Mouse (Mus musculus) forelimb bud, embryonic 11.5 days (tissue): ENCODE measurements at regions not wholly inside any gene's neighbourhood (a gene's known extent, or its start where the extent isn't known, plus 50 kb on each side); places are given as distances from the start of the nearest gene placed in this dataset.

Experiments
- DNase-seq: peaks from one replicate; pipeline ENCODE4 v3.0.0-alpha.2; 2012; ENCODE audit warnings: low read depth, low spot score

GRCm38 (mm10) chr19:49115484-49115883 lies 909.7 kb downstream of the Sorcs3 start:
- no peak for DNase-seq

DNA sequence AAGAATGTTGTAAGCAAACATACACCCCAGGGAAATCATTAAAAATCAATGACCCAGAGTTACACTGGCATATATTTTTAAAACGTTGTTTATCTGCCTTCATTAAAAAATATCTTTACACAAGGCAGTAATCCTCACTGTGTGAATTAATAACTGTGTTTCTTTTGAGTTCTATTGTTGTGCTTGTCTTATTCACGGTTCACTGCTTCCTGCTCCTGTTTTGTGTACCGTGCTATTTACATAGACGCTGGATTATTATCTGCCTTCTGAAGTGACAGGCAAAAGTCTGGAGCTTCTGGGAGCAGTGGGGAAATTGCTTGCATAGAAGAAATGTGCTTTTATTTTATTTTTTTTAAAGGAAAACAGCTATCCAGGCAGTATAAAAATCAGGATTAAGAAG lies 925.8 kb downstream of the Sorcs3 start:
- no peak for DNase-seq

DNA sequence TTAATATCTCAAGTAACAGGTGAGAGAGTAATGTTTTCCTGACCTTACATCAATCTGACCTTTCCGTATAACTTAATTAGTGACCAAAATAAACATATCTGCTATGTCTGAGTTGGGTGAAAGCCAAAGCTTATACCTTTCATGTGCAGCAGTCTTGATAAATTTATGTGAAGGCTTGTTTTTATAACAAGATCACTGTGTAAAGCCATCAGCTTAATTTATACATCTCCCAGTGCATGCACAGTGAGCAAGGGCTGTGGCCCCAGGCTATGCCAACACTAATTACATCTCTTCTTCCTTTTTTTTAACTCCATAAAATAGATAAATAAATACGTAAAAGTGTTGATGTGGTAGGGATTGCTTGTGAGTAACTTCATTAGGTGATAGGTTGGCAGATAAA lies 966.3 kb downstream of the Sorcs3 start:
- DNase-seq = peak; percentile 14

- DNase-seq = no peak
Measured at GRCm38 (mm10) chr19:49207971-49208370, 1002.1 kb downstream of the Sorcs3 start.

DNA sequence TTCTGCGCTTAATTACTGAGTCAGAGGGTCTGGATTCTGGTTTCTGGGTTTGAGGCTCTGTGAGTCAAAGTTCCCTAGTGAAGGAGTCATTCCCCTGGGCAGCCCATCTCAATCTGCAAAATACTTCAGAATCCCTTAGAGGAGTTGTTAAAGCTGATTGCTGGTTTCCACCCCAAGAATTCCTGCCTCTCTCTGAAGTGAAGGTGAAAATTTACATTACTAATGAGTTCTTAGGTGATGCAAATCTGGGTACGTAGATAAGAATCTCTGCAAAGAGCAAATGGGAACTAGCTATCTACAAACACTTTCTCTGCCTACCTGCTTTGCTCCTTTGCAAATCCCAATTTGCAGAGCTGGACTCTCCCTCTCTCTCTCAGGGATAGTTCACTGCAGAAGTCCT lies 1036.8 kb downstream of the Sorcs3 start:
- DNase-seq = no peak

GRCm38 (mm10) chr19:49245114-49245714 lies 1039.4 kb downstream of the Sorcs3 start:
- no peak for DNase-seq

DNA sequence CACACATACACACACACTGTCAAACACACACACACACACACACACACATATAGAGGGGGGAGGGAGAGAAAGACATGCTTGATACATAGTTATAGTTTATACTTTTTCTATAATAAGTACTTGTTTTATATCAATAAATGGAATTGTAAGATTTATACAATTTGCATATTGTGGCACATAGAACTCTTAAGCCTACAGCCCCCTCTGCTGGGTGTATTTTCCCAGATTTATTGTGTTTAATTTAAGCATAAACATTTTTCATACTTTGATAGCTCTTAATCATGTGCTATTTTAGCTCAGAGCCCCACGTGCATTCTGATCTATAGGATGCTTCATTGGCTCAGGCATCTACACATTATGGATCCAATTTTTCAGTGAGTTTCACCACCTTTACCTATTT lies 1058.8 kb downstream of the Sorcs3 start:
- DNase-seq = no peak

GRCm38 (mm10) chr19:49267864-49268480 lies 1062.1 kb downstream of the Sorcs3 start:
- no peak for DNase-seq

GRCm38 (mm10) chr19:49282626-49283261 lies 1076.9 kb downstream of the Sorcs3 start:
- DNase-seq = no peak

DNA sequence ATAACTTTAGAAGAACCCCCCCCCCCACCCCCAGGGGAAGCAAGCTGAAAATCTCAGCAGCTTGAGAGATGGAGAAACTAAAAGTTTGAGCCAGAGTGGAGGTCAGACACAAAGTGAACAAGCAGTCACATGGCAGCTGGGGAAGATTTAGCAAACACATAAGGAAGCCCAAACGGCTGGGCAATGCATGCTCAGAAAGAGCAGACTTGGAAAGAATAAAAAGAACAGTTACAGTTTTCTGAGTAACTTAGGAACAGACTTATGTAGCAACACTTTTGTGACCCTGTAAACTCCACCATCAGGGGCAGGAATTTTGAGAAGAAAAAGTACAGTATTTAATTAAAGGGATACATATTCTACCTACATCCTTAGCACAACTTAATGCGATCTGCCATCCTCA lies 1089.2 kb downstream of the Sorcs3 start:
- DNase-seq = no peak

- no peak for DNase-seq
Measured at GRCm38 (mm10) chr19:49299351-49300271, 1093.8 kb downstream of the Sorcs3 start.

GRCm38 (mm10) chr19:49301364-49302091 lies 1095.7 kb downstream of the Sorcs3 start:
- no peak for DNase-seq

DNA sequence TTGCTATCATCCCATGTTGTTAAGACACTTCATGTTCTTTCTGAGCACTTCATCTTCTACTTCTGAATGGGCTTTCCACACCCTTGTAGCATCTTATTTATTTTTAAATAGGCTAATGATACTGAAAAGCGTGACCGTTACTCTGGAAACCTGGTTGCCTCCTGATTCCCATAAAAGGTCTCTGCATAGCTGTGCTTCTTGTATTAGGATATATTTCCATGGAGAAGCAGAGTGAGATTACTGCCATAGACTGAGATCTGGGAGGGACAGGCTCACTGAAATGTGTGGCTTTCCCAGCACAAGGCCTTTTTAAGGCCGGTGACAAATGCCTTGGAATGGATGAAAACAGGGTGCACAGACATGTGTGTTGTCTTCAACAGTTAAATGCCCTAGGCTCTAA lies 1100.0 kb downstream of the Sorcs3 start:
- DNase-seq = no peak

DNA sequence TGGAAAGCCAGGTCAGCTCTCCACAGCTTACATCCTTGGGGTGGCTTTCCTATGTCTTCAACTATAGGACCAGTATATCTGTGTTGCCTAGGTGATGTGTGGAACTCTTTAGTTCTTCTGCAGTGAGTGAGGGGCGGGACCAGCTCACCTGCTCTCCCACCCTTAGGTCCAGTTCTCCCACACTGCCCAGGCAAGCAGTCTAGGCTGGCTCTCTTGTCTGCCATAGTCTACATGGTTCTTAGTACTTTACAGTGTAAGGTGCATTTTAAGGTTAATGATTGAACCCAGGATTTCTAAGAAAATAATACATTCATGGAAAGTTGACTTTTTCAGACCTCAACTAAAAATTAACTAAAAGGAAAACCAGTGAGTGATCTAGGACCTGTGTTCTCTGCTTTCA lies 1108.4 kb downstream of the Sorcs3 start:
- DNase-seq = no peak

DNA sequence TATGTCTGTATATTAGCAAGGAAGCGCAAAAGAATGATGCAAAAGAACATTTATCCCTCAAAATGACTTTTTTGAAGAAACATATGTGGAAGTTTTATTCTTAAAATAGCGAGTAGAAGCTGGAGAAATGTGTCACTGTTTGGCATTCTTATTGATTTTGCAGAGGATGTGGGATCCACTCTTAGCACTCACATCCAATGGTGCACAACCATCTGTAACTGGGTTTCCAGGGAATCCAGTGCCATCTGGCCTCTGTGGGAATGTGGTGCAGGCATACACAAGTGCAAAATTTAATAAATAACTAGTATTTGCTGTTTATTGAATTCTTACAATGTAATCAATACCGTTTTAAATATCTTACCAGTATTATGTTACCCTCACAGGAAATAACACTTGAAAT lies 1153.8 kb downstream of the Sorcs3 start:
- DNase-seq = no peak

DNA sequence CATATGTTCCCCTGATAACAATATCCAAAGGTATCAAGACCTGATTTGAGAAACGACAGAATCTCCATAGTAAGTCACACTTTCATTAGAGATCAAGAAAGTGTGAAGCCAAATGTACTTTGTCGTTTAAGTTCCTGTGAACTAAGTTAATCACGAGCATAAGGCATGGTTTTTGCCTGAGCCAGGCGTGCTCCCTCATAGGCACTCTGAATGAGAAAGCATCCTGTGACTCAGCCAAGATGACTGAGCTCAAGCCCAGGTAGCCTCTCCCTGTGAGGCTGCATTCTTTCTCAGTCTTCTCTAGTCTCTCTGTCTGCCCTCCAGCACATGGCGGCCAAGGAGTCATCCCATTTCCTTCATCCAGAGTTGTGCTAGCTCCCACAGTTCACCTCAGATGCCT lies 1154.9 kb downstream of the Sorcs3 start:
- DNase-seq = no peak

DNA sequence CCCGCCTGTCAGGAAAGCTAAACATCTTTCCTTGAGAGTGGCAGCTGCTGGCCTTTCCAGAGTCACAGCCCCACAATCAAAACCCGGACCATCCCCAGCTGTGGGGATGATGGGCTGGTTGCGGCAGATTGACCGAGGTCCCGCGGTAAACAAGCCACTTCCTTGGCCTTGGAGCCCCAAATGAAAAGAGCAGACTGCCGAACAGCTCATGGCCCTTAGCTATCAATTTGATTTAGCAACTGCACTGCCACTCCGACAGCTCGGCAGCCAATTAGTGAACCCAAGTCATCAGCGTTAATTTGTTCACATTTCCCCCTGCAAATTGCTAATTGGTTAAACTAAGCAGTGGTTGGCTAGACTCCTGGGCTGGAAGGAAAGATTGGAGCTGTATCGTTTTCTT lies 1155.3 kb downstream of the Sorcs3 start:
- DNase-seq = peak; percentile 2

DNA sequence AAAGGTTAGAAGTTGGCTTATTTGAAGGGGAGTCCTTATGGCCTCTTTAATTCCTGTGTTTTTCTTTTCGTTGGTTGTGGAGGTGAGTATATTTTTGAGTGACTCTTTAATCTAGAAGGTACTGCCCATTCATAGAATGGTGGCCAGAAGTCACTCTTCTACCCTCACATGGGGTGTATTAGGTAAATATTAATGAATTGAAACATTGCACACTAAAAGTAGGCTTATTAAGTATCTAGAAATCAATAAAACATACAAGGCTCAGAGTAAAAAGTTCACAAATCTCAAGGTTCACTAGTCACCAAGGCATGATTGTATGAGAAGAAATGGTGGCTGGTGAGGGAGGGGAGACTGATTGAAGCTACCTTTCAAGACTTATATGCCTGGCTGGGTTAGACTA lies 1167.1 kb downstream of the Sorcs3 start:
- DNase-seq = no peak

DNA sequence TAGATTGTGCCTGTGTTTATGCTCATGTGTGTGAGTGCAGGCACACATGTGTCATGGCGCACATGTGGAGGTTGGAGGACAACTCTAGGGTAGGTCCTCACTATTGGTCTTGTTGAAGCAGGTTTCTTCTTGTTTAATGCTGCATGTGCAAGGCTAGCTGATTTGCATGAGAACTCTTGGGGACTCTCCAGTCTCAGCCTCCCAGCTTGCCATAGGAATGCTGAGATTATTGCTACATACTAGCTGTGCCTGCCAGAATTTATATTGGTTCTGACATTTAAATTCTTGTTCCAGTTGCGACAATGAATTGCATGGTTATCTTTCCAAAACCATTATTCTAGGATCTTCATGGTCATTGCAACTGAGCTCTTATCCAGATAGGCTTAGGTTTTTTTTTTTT lies 1168.5 kb downstream of the Sorcs3 start:
- no peak for DNase-seq

DNA sequence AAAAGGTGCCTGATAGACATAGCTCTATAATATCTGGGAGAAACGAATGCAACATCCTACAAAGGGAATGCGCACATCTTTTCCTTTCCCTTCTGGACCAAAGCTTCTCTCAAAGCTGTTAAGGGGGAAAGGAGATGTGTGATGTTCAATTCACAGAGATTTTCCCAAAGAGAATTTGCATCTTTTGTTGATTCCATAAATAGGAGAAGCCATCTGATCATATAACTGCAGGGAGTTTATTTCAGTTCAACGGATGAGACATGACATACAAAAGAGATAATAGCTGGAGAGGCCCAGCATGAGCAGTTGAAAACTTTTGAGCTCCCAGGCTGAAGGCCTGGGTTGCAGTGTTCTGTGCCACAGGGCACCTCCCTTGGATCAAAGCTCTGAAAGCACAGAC lies 1169.1 kb downstream of the Sorcs3 start:
- DNase-seq = no peak

- no peak for DNase-seq
Measured at GRCm38 (mm10) chr19:49375754-49376619, 1170.2 kb downstream of the Sorcs3 start.
